Mouse (Mus musculus): ENCODE measurements around the gene Scn8a. TPM values are rescaled to one million over a fixed set of nuclear protein-coding genes. Genes with fewer than 3 reads are reported as not detected.

Gene Scn8a
- polyA plus RNA-seq, 1 experiment from 2014 or later = 0.63 TPM

GRCm38 (mm10) chr15:100997090-100997489, 127.4 kb downstream of the Scn8a start:
- no peak overlapping the region for H3K4me2 ChIP-seq (ENCODE audit: low read depth, low read length)
- no peaks in the 10 kb centered on the region for H3K36me3 ChIP-seq (replicated peaks; ENCODE audit: insufficient read depth, low read length)
- no peak overlapping the region for H3K9ac ChIP-seq (replicated peaks)
- no peaks in the 10 kb centered on the region for H3K27me3 ChIP-seq (ENCODE audit: insufficient read depth, low read length)
- H3K4me1 ChIP-seq (ENCODE audit: insufficient read depth) = no peaks in the 10 kb centered on the region
- no peak overlapping the region for H3K27ac ChIP-seq (ENCODE audit: low read depth)
- 14% methylated on average over 4 of the region's 4 CpGs for WGBS (ENCODE audit: insufficient replicate concordance)
- DNase-seq (peak; percentile 38), ATAC-seq (no peak)
- peak; percentile 75 for TF ChIP-seq CTCF (IDR thresholded peaks at IDR 0.05; ENCODE audit: low read depth)
- TF ChIP-seq EP300 (IDR thresholded peaks at IDR 0.05; ENCODE audit: low read depth) = no peak
- no peak overlapping the region for H3K4me3 ChIP-seq (ENCODE audit: low read depth, low read length)
- H3K9me3 ChIP-seq (ENCODE audit: low read length) = no peaks in the 10 kb centered on the region

- no peak for DNase-seq
- no peak overlapping the region for H3K4me2 ChIP-seq (ENCODE audit: low read depth, low read length)
- no peaks in the 10 kb centered on the region for H3K36me3 ChIP-seq (replicated peaks; ENCODE audit: insufficient read depth, low read length)
- TF ChIP-seq CTCF (IDR thresholded peaks at IDR 0.05; ENCODE audit: low read depth) (no peak), EP300 (IDR thresholded peaks at IDR 0.05; ENCODE audit: low read depth) (no peak)
- H3K27ac ChIP-seq (ENCODE audit: low read depth) = no peak overlapping the region
- H3K9me3 ChIP-seq (ENCODE audit: low read length) = no peaks in the 10 kb centered on the region
- ATAC-seq = no peak
- no peaks in the 10 kb centered on the region for H3K4me1 ChIP-seq (ENCODE audit: insufficient read depth)
- H3K4me3 ChIP-seq (ENCODE audit: low read depth, low read length) = no peak overlapping the region
- 85% methylated on average over 1 of the region's 1 CpGs for WGBS (ENCODE audit: insufficient replicate concordance)
- H3K27me3 ChIP-seq (ENCODE audit: insufficient read depth, low read length) = 0 out of 2 replicates have a peak, but pooled peaks cover 4% of the 10 kb centered on the region
- H3K9ac ChIP-seq (replicated peaks) = no peak overlapping the region
These were observed 132.0 kb downstream of the Scn8a start for GRCm38 (mm10) chr15:101001685-101002084.

- Histone ChIP-seq H3K4me2 (ENCODE audit: low read depth, low read length) (no peak overlapping the region), H3K36me3 (replicated peaks; ENCODE audit: insufficient read depth, low read length) (no peaks in the 10 kb centered on the region), H3K9me3 (ENCODE audit: low read length) (no peaks in the 10 kb centered on the region), H3K4me3 (ENCODE audit: low read depth, low read length) (no peak overlapping the region), H3K9ac (replicated peaks) (no peak overlapping the region), H3K27ac (ENCODE audit: low read depth) (no peak overlapping the region), H3K27me3 (ENCODE audit: insufficient read depth, low read length) (0 out of 2 replicates have a peak, but pooled peaks cover 9% of the 10 kb centered on the region), H3K4me1 (ENCODE audit: insufficient read depth) (no peaks in the 10 kb centered on the region)
- no peak for DNase-seq
- WGBS (ENCODE audit: insufficient replicate concordance) = 79% methylated on average over 3 of the region's 3 CpGs
- TF ChIP-seq CTCF (IDR thresholded peaks at IDR 0.05; ENCODE audit: low read depth) = no peak
- no peak for TF ChIP-seq EP300 (IDR thresholded peaks at IDR 0.05; ENCODE audit: low read depth)
- no peak for ATAC-seq
These were observed 132.8 kb downstream of the Scn8a start for GRCm38 (mm10) chr15:101002466-101002865.

- Histone ChIP-seq H3K4me2 (ENCODE audit: low read depth, low read length) (no peak overlapping the region), H3K9me3 (ENCODE audit: low read length) (no peaks in the 10 kb centered on the region), H3K9ac (replicated peaks) (no peak overlapping the region), H3K36me3 (replicated peaks; ENCODE audit: insufficient read depth, low read length) (no peaks in the 10 kb centered on the region), H3K4me3 (ENCODE audit: low read depth, low read length) (no peak overlapping the region), H3K27me3 (ENCODE audit: insufficient read depth, low read length) (0 out of 2 replicates have a peak, but pooled peaks cover 9% of the 10 kb centered on the region), H3K27ac (ENCODE audit: low read depth) (no peak overlapping the region), H3K4me1 (ENCODE audit: insufficient read depth) (no peaks in the 10 kb centered on the region)
- 73% methylated on average over 3 of the region's 3 CpGs for WGBS (ENCODE audit: insufficient replicate concordance)
- ATAC-seq (no peak), DNase-seq (no peak)
- no peak for TF ChIP-seq CTCF (IDR thresholded peaks at IDR 0.05; ENCODE audit: low read depth)
- TF ChIP-seq EP300 (IDR thresholded peaks at IDR 0.05; ENCODE audit: low read depth) = no peak
These were observed 134.9 kb downstream of the Scn8a start for GRCm38 (mm10) chr15:101004538-101004937.

GRCm38 (mm10) chr15:101005717-101006116, 136.1 kb downstream of the Scn8a start:
- 0 out of 2 replicates have a peak, but pooled peaks cover 9% of the 10 kb centered on the region for H3K27me3 ChIP-seq (ENCODE audit: insufficient read depth, low read length)
- no peak overlapping the region for H3K27ac ChIP-seq (ENCODE audit: low read depth)
- ATAC-seq (no peak), DNase-seq (no peak)
- no peak for TF ChIP-seq CTCF (IDR thresholded peaks at IDR 0.05; ENCODE audit: low read depth)
- TF ChIP-seq EP300 (IDR thresholded peaks at IDR 0.05; ENCODE audit: low read depth) = no peak
- no peak overlapping the region for H3K4me3 ChIP-seq (ENCODE audit: low read depth, low read length)
- no peaks in the 10 kb centered on the region for H3K36me3 ChIP-seq (replicated peaks; ENCODE audit: insufficient read depth, low read length)
- H3K9me3 ChIP-seq (ENCODE audit: low read length) = no peaks in the 10 kb centered on the region
- H3K4me2 ChIP-seq (ENCODE audit: low read depth, low read length) = no peak overlapping the region
- H3K9ac ChIP-seq (replicated peaks) = no peak overlapping the region
- 73% methylated on average over 8 of the region's 8 CpGs for WGBS (ENCODE audit: insufficient replicate concordance)
- H3K4me1 ChIP-seq (ENCODE audit: insufficient read depth) = no peaks in the 10 kb centered on the region

GRCm38 (mm10) chr15:101006251-101007040, 136.8 kb downstream of the Scn8a start:
- ATAC-seq (peak; percentile 56; the same call in 1 of the 2 replicates), DNase-seq (peak; percentile 30)
- Histone ChIP-seq H3K27ac (ENCODE audit: low read depth) (no peak overlapping the region), H3K27me3 (ENCODE audit: insufficient read depth, low read length) (0 out of 2 replicates have a peak, but pooled peaks cover 9% of the 10 kb centered on the region), H3K4me2 (ENCODE audit: low read depth, low read length) (peak overlapping the region; percentile 70), H3K9me3 (ENCODE audit: low read length) (no peaks in the 10 kb centered on the region), H3K9ac (replicated peaks) (no peak overlapping the region), H3K4me1 (ENCODE audit: insufficient read depth) (no peaks in the 10 kb centered on the region), H3K36me3 (replicated peaks; ENCODE audit: insufficient read depth, low read length) (no peaks in the 10 kb centered on the region), H3K4me3 (ENCODE audit: low read depth, low read length) (peak overlapping the region; percentile 26; the same call in 1 of the 2 replicates)
- 12% methylated on average over 14 of the region's 15 CpGs for WGBS (ENCODE audit: insufficient replicate concordance)
- TF ChIP-seq CTCF (IDR thresholded peaks at IDR 0.05; ENCODE audit: low read depth) (no peak), EP300 (IDR thresholded peaks at IDR 0.05; ENCODE audit: low read depth) (no peak)
